ENCODE assay signal across 18 mouse cellular contexts in the genomic region with DNA sequence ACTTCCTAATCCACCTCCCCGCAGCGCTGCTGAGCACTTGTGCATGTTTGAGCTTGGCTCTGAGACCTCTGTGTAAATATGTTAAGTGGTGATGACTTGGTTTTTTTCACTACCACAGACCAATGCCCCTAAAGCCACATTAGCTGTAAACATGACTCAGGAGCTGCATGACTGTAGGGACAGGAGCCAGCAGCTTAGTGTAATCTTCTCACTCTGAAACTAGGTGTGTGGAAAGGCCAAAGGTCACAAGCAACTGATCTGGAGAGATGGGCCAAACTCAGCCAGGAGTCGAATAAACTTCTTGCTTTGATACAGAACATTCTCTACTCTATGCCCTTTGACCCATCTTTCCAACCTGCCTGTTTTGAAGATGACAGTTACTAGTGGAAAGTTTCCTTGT. TPM values are rescaled to one million over a fixed set of nuclear protein-coding genes. Genes with fewer than 3 reads are reported as not detected.
DNase-seq lines count a peak whose midpoint lies in the region; ATAC-seq and TF ChIP-seq lines count a peak whose summit lies in the region.
"Had no signal": no experiment of that assay in that cellular context is flagged by ENCODE, and none has a peak within 500 bp of the region (broad histone marks: within the 10 kb centered on the region; RNA-seq: fewer than 3 reads in every experiment).

No protein-coding gene starts in this region.

- H3ac ChIP-seq in myocyte (ENCODE audit: control insufficient read depth, insufficient read length) = no peak overlapping the region

- peaks cover 12% of the 10 kb centered on the region for H3K36me3 ChIP-seq in kidney, adult 2 months (ENCODE audit: control insufficient read depth, insufficient read depth, low read length)
- peaks cover 20% of the 10 kb centered on the region for H3K36me3 ChIP-seq in myocyte (ENCODE audit: control insufficient read depth, insufficient read depth)
- no peaks in the 10 kb centered on the region for H3K36me3 ChIP-seq in neural tube, embryonic 15.5 days

- 43% methylated on average over 3 of the region's 3 CpGs for WGBS in kidney, adult 2 months
- 82% methylated on average over 3 of the region's 3 CpGs for WGBS in neural tube, embryonic 15.5 days

- peaks cover 15% of the 10 kb centered on the region for H3K4me1 ChIP-seq in kidney, adult 2 months (ENCODE audit: control insufficient read depth, insufficient read depth, low read length)
- peaks cover 6% of the 10 kb centered on the region for H3K4me1 ChIP-seq in neural tube, embryonic 15.5 days
- H3K4me1 ChIP-seq: limb, embryonic 13.5 days had no signal

- H3K9ac ChIP-seq in neural tube, embryonic 15.5 days (replicated peaks) = no peak overlapping the region
- H3K9ac ChIP-seq: limb, embryonic 13.5 days had no signal

- no peak overlapping the region for H3K4me3 ChIP-seq in kidney, adult 2 months (ENCODE audit: insufficient read depth, low read depth, low read length)
- H3K4me3 ChIP-seq in myocyte = no peak overlapping the region
- H3K4me3 ChIP-seq in neural tube, embryonic 15.5 days (replicated peaks) = no peak overlapping the region
- H3K4me3 ChIP-seq: erythroblast, embryonic 14.5 days; gastrocnemius, adult 2 months; layer of hippocampus, adult 2 months; limb, embryonic 13.5 days had no signal

- peak overlapping the region; percentile 34; the same call in 1 of the 2 replicates for H3K27ac ChIP-seq in kidney, adult 2 months (ENCODE audit: insufficient read depth, low read depth, low read length)
- no peak overlapping the region for H3K27ac ChIP-seq in neural tube, embryonic 15.5 days (replicated peaks)
- H3K27ac ChIP-seq: gastrocnemius, adult 2 months; layer of hippocampus, adult 2 months; limb, embryonic 13.5 days had no signal

- peak; percentile 45 for DNase-seq in kidney, adult 18-20 months
- no peak for DNase-seq in kidney, postnatal 4 days
- peak; percentile 41 for DNase-seq in NIH3T3 (ENCODE audit: low read depth)
- peak; percentile 81 for DNase-seq in kidney, adult 2 months
- DNase-seq in spleen, postnatal 10 days (ENCODE audit: low spot score in 2 of 2) = no peak
- DNase-seq in thymus, postnatal 0 days (ENCODE audit: low spot score) = no peak
- DNase-seq: gastrocnemius, adult 2 months; heart, postnatal 14 days; midbrain, embryonic 14.5 days; spleen, adult 18-20 months; thymus, postnatal 25 days had no signal

- no peaks in the 10 kb centered on the region for H3K79me2 ChIP-seq in myocyte (ENCODE audit: control insufficient read depth, insufficient read depth)

- TF ChIP-seq POLR2A in kidney, adult 2 months (IDR thresholded peaks at IDR 0.05; ENCODE audit: low read depth, low read length) = no peak
- no peak for TF ChIP-seq POLR2A in myocyte (IDR thresholded peaks at IDR 0.05; ENCODE audit: insufficient read length, low read depth)

- H3K9me3 ChIP-seq in neural tube, embryonic 15.5 days (replicated peaks) = no peaks in the 10 kb centered on the region
- H3K9me3 ChIP-seq: limb, embryonic 13.5 days had no signal

- H3K4me2 ChIP-seq in myocyte (ENCODE audit: low read depth) = peak overlapping the region; percentile 80
- no peak overlapping the region for H3K4me2 ChIP-seq in neural tube, embryonic 15.5 days
- H3K4me2 ChIP-seq: limb, embryonic 13.5 days had no signal

- no peak for ATAC-seq in neural tube, embryonic 15.5 days (ENCODE audit: low FRiP score)

- no peak for TF ChIP-seq CTCF in kidney, adult 2 months (conservative IDR thresholded peaks at IDR 0.05; ENCODE audit: insufficient read depth, insufficient read length, low read depth, low read length)

- no peaks in the 10 kb centered on the region for H3K27me3 ChIP-seq in kidney, adult 2 months (replicated peaks; ENCODE audit: control insufficient read depth, insufficient read depth, low read length)
- H3K27me3 ChIP-seq in myocyte (ENCODE audit: control insufficient read depth, insufficient read depth, insufficient read length) = no peaks in the 10 kb centered on the region
- no peaks in the 10 kb centered on the region for H3K27me3 ChIP-seq in neural tube, embryonic 15.5 days (replicated peaks)
- H3K27me3 ChIP-seq: CH12.LX; limb, embryonic 13.5 days had no signal

TF ChIP-seq in myocyte, 11 proteins besides CTCF, POLR2A, EP300 and RAD21:
- TF ChIP-seq TCF12 (IDR thresholded peaks at IDR 0.05; ENCODE audit: insufficient read depth, poor library complexity, severe bottlenecking) (no peak), MYOG (IDR thresholded peaks at IDR 0.05; ENCODE audit: control insufficient read depth in 1 of 3, insufficient read depth in 1 of 3, insufficient read length in 2 of 3, low read depth in 2 of 3) (no peak), POLR2AphosphoS2 (IDR thresholded peaks at IDR 0.05; ENCODE audit: insufficient read length, low read depth) (no peak), MYOD1 (IDR thresholded peaks at IDR 0.05; ENCODE audit: control insufficient read depth in 1 of 3, insufficient read length in 2 of 3, low read depth in 2 of 3) (no peak), MAX (IDR thresholded peaks at IDR 0.05; ENCODE audit: low read depth) (no peak), REST (IDR thresholded peaks at IDR 0.05; ENCODE audit: insufficient read depth, insufficient read length) (no peak), SRF (IDR thresholded peaks at IDR 0.05; ENCODE audit: control insufficient read depth, insufficient read length, low read depth) (no peak), CEBPB (IDR thresholded peaks at IDR 0.05; ENCODE audit: insufficient read depth, poor library complexity, severe bottlenecking) (no peak), E2F4 (IDR thresholded peaks at IDR 0.05; ENCODE audit: insufficient read depth) (no peak), USF1 (IDR thresholded peaks at IDR 0.05; ENCODE audit: low read depth) (no peak), TCF3 (IDR thresholded peaks at IDR 0.05; ENCODE audit: insufficient read length, low read depth) (no peak)

RNA-seq across cellular contexts. Expression of a gene that starts 17.3 kb away (rescaled TPM):
- 0.10 and 0.19 TPM in 2 replicates for polyA plus RNA-seq in kidney, adult 2 months (2012; rRNA removed)
- polyA plus RNA-seq in myocyte (2012; fragmentation: generic; extraction: Trizol) = not detected
- 0.07 and 0.15 TPM in 2 replicates for polyA plus RNA-seq in thymus, postnatal 0 days (2015; fragmentation: Nextera tagmentation; extraction: Ambion mirVana)
- polyA plus RNA-seq in neural tube, embryonic 15.5 days (2015; fragmentation: Nextera tagmentation; extraction: Ambion mirVana) = 0.14 TPM in 1 of 2 replicates, not detected in the other
- polyA plus RNA-seq: brain, embryonic 14.5 days; erythroblast, embryonic 14.5 days; limb, embryonic 13.5 days; midbrain, embryonic 14.5 days had no signal

RNA-seq across cellular contexts. Expression of a gene that starts 26.7 kb away (rescaled TPM):
- polyA plus RNA-seq in kidney, adult 2 months (2012; rRNA removed) = 35.2 and 36.4 TPM in 2 replicates
- polyA plus RNA-seq in myocyte (2012; fragmentation: generic; extraction: Trizol) = 14.5 TPM
- polyA plus RNA-seq in thymus, postnatal 0 days (2015; fragmentation: Nextera tagmentation; extraction: Ambion mirVana) = 4.1 and 4.3 TPM in 2 replicates
- 1.9 and 4.5 TPM in 2 replicates for polyA plus RNA-seq in neural tube, embryonic 15.5 days (2015; fragmentation: Nextera tagmentation; extraction: Ambion mirVana)
- polyA plus RNA-seq: erythroblast, embryonic 14.5 days had no signal

Comparison
In these comparisons a context has a peak if more than half of its experiments do, and no peak if none do; other contexts are left out.
1. DNase-seq: peak in kidney, adult 18-20 months (single experiment), NIH3T3 (single experiment) and kidney, adult 2 months (single experiment); none in kidney, postnatal 4 days (0 of 2), spleen, postnatal 10 days (0 of 2) and thymus, postnatal 0 days (single experiment).